Mouse (Mus musculus) small intestine, adult 2 months (tissue): Measurements from ENCODE around the gene Bmp8a. TPM values are rescaled to one million over a fixed set of nuclear protein-coding genes. Genes with fewer than 3 reads are reported as not detected.

Source experiments
- H3K27ac ChIP-seq: fragments of 200-500 bp; 2 replicates; pipeline ENCODE4 v1.5.1; 2012; ENCODE audit warnings: low read depth, low read length, control low read depth, inconsistent platforms; ENCODE audit not compliant: insufficient read depth
- H3K27me3 ChIP-seq: fragments of 200-500 bp; 2 replicates; pipeline ENCODE4 v1.6.1; 2012; ENCODE audit warnings: mild to moderate bottlenecking, moderate library complexity, low read length, inconsistent platforms; ENCODE audit not compliant: control insufficient read depth, insufficient read depth
- H3K36me3 ChIP-seq: fragments of 200-500 bp; 2 replicates; pipeline ENCODE4 v1.6.1; 2012; ENCODE audit warnings: mild to moderate bottlenecking, low read length, control low read depth, inconsistent platforms; ENCODE audit not compliant: control insufficient read depth, insufficient read depth
- H3K4me1 ChIP-seq: fragments of 200-500 bp; 2 replicates; pipeline ENCODE4 v1.6.1; 2012; ENCODE audit warnings: low read length, inconsistent platforms, mixed read lengths; ENCODE audit not compliant: control insufficient read depth, insufficient read depth, insufficient read length
- H3K4me3 ChIP-seq: fragments of 200-500 bp; 2 replicates; pipeline ENCODE4 v1.5.1; 2012; ENCODE audit warnings: low read depth, mild to moderate bottlenecking, control low read depth, inconsistent platforms, low read length, moderate library complexity
- CTCF ChIP-seq: fragments of 200-500 bp; IDR thresholded peaks from 2 replicates; pipeline ENCODE4 v1.5.1; 2012; ENCODE audit warnings: low read depth, mild to moderate bottlenecking, control low read depth, inconsistent platforms, low read length, moderate library complexity, mixed read lengths; ENCODE audit not compliant: insufficient replicate concordance, insufficient read length; ENCODE audit errors: extremely low read depth
- POLR2A ChIP-seq: fragments of 200-500 bp; IDR thresholded peaks from 2 replicates; pipeline ENCODE4 v1.6.1; 2012; ENCODE audit warnings: low read depth, mild to moderate bottlenecking, control low read depth, inconsistent platforms, low read length, moderate library complexity
- WGBS: fragments of 180-500 bp; shearing (Covaris S2); methylation state at CpG from one replicate; pipeline ENCODE4 v1.1.7; 2018; 5-methylcytosine and 5-hydroxymethylcytosine counted together
- polyA plus RNA-seq: library from polyadenylated mRNA; depleted of rRNA; stranded (reverse); fragments of >200 nt; gene quantifications from 2 replicates; pipeline ENCODE4 v1.2.3, GENCODE M21; 2012; rRNA removed

The Bmp8a gene
- polyA plus RNA-seq: 23.9 and 72.2 TPM in 2 replicates

- H3K4me3 ChIP-seq: peak within 1 kb of the TSS; percentile 77
- TF ChIP-seq POLR2A (no peak; the same call in 1 of the 2 replicates), CTCF (no peak)
- H3K4me1 ChIP-seq: peaks cover 8% of the 10 kb centered on the region
- peaks cover 6% of the 10 kb centered on the region; the same call in 1 of the 2 replicates for H3K27me3 ChIP-seq
- under 1% methylated on average over 65 of the region's 65 CpGs for WGBS
- H3K27ac ChIP-seq: peak within 1 kb of the TSS; percentile 48
- no peaks in the 10 kb centered on the region for H3K36me3 ChIP-seq
These were observed at the start of gene Bmp8a for GRCm38 (mm10) chr4:123342642-123343470. Gene Bmp8a (minus strand): TSS chr4:123343252.

- Histone ChIP-seq H3K27ac (no peak overlapping the region), H3K4me1 (no peaks in the 10 kb centered on the region), H3K36me3 (peaks cover 39% of the 10 kb centered on the region), H3K4me3 (no peak overlapping the region), H3K27me3 (no peaks in the 10 kb centered on the region)
- TF ChIP-seq POLR2A (no peak), CTCF (peak; percentile 59; the same call in 1 of the 2 replicates)
- 98% methylated on average over 1 of the region's 1 CpGs for WGBS
These were observed 49.1 kb upstream of the Bmp8a start for GRCm38 (mm10) chr4:123392187-123392586.

GRCm38 (mm10) chr4:123385028-123385427 lies 42.0 kb upstream of the Bmp8a start:
- no peaks in the 10 kb centered on the region for H3K4me1 ChIP-seq
- no peaks in the 10 kb centered on the region for H3K27me3 ChIP-seq
- WGBS: 88% methylated on average over 1 of the region's 1 CpGs
- no peak for TF ChIP-seq POLR2A
- TF ChIP-seq CTCF: no peak
- no peak overlapping the region for H3K4me3 ChIP-seq
- peaks cover 60% of the 10 kb centered on the region for H3K36me3 ChIP-seq
- H3K27ac ChIP-seq: no peak overlapping the region

- peaks cover 62% of the 10 kb centered on the region for H3K36me3 ChIP-seq
- H3K27me3 ChIP-seq: no peaks in the 10 kb centered on the region
- no peaks in the 10 kb centered on the region for H3K4me1 ChIP-seq
- no peak for TF ChIP-seq CTCF
- no peak for TF ChIP-seq POLR2A
- no peak overlapping the region for H3K27ac ChIP-seq
- no peak overlapping the region for H3K4me3 ChIP-seq
- WGBS: 92% methylated on average over 7 of the region's 7 CpGs
These were observed 40.1 kb upstream of the Bmp8a start for GRCm38 (mm10) chr4:123383173-123383572.

GRCm38 (mm10) chr4:123382051-123382450 lies 39.0 kb upstream of the Bmp8a start:
- TF ChIP-seq POLR2A: no peak
- no peak for TF ChIP-seq CTCF
- WGBS: 88% methylated on average over 4 of the region's 4 CpGs
- Histone ChIP-seq H3K36me3 (peaks cover 64% of the 10 kb centered on the region), H3K27me3 (no peaks in the 10 kb centered on the region), H3K4me3 (no peak overlapping the region), H3K27ac (no peak overlapping the region), H3K4me1 (no peaks in the 10 kb centered on the region)

- WGBS: 94% methylated on average over 11 of the region's 11 CpGs
- Histone ChIP-seq H3K4me1 (no peaks in the 10 kb centered on the region), H3K27me3 (no peaks in the 10 kb centered on the region), H3K36me3 (peaks cover 65% of the 10 kb centered on the region), H3K27ac (no peak overlapping the region), H3K4me3 (no peak overlapping the region)
- no peak for TF ChIP-seq POLR2A
- no peak for TF ChIP-seq CTCF
These were observed 38.5 kb upstream of the Bmp8a start for GRCm38 (mm10) chr4:123381598-123381997.

GRCm38 (mm10) chr4:123376031-123376430 lies 33.0 kb upstream of the Bmp8a start:
- TF ChIP-seq POLR2A (no peak), CTCF (no peak)
- Histone ChIP-seq H3K27me3 (no peaks in the 10 kb centered on the region), H3K4me3 (no peak overlapping the region), H3K27ac (no peak overlapping the region), H3K36me3 (peaks cover 67% of the 10 kb centered on the region), H3K4me1 (no peaks in the 10 kb centered on the region)
- 86% methylated on average over 3 of the region's 3 CpGs for WGBS
